Mouse (Mus musculus) liver, postnatal 0 days (tissue): ENCODE results near the gene Pgpep1. TPM values are rescaled to one million over a fixed set of nuclear protein-coding genes. Genes with fewer than 3 reads are reported as not detected.

ENCODE experiments used
- ATAC-seq: fragments of 200-750 bp; cut with Nextera tagmentation; 2 replicates; pipeline ENCODE4 v1.8.0; 2017; ENCODE audit warnings: mild to moderate bottlenecking, moderate library complexity
- DNase-seq: peaks from one replicate; pipeline ENCODE4 v3.0.0-alpha.2; 2016
- H3K27ac ChIP-seq: fragments of 300-500 bp; sonication (generic); 2 replicates; pipeline ENCODE4 v1.5.1; 2014; ENCODE audit warnings: antibody characterized with exemption, moderate library complexity, mild to moderate bottlenecking, low read depth
- H3K27me3 ChIP-seq: fragments of 300-500 bp; sonication (generic); 2 replicates; pipeline ENCODE4 v1.6.1; 2014; ENCODE audit warnings: low read length, control low read depth, mixed read lengths; ENCODE audit not compliant: insufficient read depth
- H3K36me3 ChIP-seq: fragments of 300-500 bp; sonication (generic); replicated peaks from 2 replicates; pipeline ENCODE4 v1.6.1; 2014; ENCODE audit warnings: mild to moderate bottlenecking, control low read depth, low read length, moderate library complexity, mixed read lengths; ENCODE audit not compliant: insufficient read depth
- H3K4me1 ChIP-seq: fragments of 300-500 bp; sonication (generic); 2 replicates; pipeline ENCODE4 v1.6.1; 2014; ENCODE audit warnings: antibody characterized with exemption, mild to moderate bottlenecking, control low read depth; ENCODE audit not compliant: insufficient read depth
- H3K4me2 ChIP-seq: fragments of 300-500 bp; sonication (generic); 2 replicates; pipeline ENCODE4 v1.6.1; 2014; ENCODE audit warnings: low read depth, mild to moderate bottlenecking, low read length, moderate library complexity, mixed read lengths
- H3K4me3 ChIP-seq: fragments of 300-500 bp; sonication (generic); 2 replicates; pipeline ENCODE4 v1.5.1; 2014; ENCODE audit warnings: low read depth, low read length
- H3K9ac ChIP-seq: fragments of 300-500 bp; sonication (generic); replicated peaks from 2 replicates; pipeline ENCODE4 v1.6.1; 2014; ENCODE audit warnings: mild to moderate bottlenecking, moderate library complexity
- H3K9me3 ChIP-seq: fragments of 300-500 bp; sonication (generic); 2 replicates; pipeline ENCODE4 v1.6.1; 2016; ENCODE audit warnings: mild to moderate bottlenecking, control low read depth, low read length, mixed read lengths
- CTCF ChIP-seq: sonication (generic); IDR thresholded peaks from 2 replicates; pipeline ENCODE4 v1.5.1; 2016; ENCODE audit warnings: antibody characterized with exemption, low read depth
- EP300 ChIP-seq: IDR thresholded peaks from 2 replicates; pipeline ENCODE4 v1.6.1; 2016; ENCODE audit warnings: antibody characterized with exemption, low read depth, mild to moderate bottlenecking
- WGBS: fragments of 180-500 bp; shearing (Covaris S2); extraction: QIAGEN DNeasy Blood & Tissue Kit; methylation state at CpG from one replicate; pipeline ENCODE4 v1.1.7; 2014; ENCODE audit not compliant: insufficient replicate concordance; 5-methylcytosine and 5-hydroxymethylcytosine counted together
- polyA plus RNA-seq: library from polyadenylated mRNA; unstranded; fragments of >200 nt; fragmentation: Nextera tagmentation; extraction: Ambion mirVana; gene quantifications from 2 replicates; pipeline ENCODE4 v1.2.1, GENCODE M21; 2015

Pgpep1 gene
- polyA plus RNA-seq, 1 experiment from 2014 or later = 31.0 TPM

DNA sequence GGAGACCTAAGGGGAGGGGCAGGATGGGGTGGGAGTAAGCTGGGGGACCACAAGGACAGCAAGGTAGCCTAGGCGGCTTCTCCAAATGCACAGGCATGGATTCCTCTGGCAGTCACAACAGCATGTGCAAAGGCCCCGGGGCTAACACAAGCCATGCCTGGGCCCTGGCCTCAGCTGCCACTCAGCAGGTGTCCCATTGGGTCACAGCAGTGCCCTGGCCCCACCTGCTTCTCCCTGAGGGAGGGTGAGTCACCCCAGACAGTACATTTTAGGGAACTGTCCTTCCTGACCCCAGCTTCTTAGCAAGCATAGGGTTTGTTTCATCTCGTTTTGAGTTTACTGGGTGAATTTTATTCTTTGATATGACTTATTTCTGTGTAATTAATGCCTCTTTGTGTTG is 22.5 kb upstream of the Pgpep1 start:
- H3K4me2 ChIP-seq = no peak overlapping the region
- TF ChIP-seq EP300 = no peak
- no peak for TF ChIP-seq CTCF

GRCm38 (mm10) chr8:70682193-70682592 is 22.0 kb upstream of the Pgpep1 start:
- Histone ChIP-seq H3K27ac (no peak overlapping the region), H3K4me1 (peaks cover 33% of the 10 kb centered on the region), H3K36me3 (peaks cover 10% of the 10 kb centered on the region), H3K4me2 (no peak overlapping the region), H3K27me3 (no peaks in the 10 kb centered on the region), H3K4me3 (no peak overlapping the region), H3K9me3 (no peaks in the 10 kb centered on the region), H3K9ac (0 out of 2 replicates have a peak overlapping the region, but pooled peaks have one; percentile 6)
- peak; percentile 42 for DNase-seq
- TF ChIP-seq EP300 (no peak), CTCF (0 out of 2 replicates have a peak, but pooled peaks have one; percentile 3)
- ATAC-seq = no peak
- WGBS = 16% methylated on average over 19 of the region's 19 CpGs

More for the DNA sequence above, 22.5 kb upstream of the Pgpep1 start:
- H3K4me3 ChIP-seq = no peak overlapping the region
- no peak overlapping the region for H3K9ac ChIP-seq
- ATAC-seq = no peak
- H3K27ac ChIP-seq = no peak overlapping the region
- H3K27me3 ChIP-seq = no peaks in the 10 kb centered on the region
- WGBS = 58% methylated on average over 3 of the region's 3 CpGs
- peaks cover 10% of the 10 kb centered on the region for H3K36me3 ChIP-seq
- peaks cover 29% of the 10 kb centered on the region for H3K4me1 ChIP-seq
- no peaks in the 10 kb centered on the region for H3K9me3 ChIP-seq
- no peak for DNase-seq

- ATAC-seq = no peak
These were observed 21.2 kb upstream of the Pgpep1 start for GRCm38 (mm10) chr8:70681410-70681809.

GRCm38 (mm10) chr8:70680039-70680438 is 19.9 kb upstream of the Pgpep1 start:
- Histone ChIP-seq H3K9ac (0 out of 2 replicates have a peak overlapping the region, but pooled peaks have one; percentile 4), H3K4me2 (no peak overlapping the region), H3K9me3 (no peaks in the 10 kb centered on the region), H3K36me3 (peaks cover 10% of the 10 kb centered on the region), H3K27me3 (no peaks in the 10 kb centered on the region), H3K4me1 (peaks cover 38% of the 10 kb centered on the region), H3K27ac (peak overlapping the region; percentile 71), H3K4me3 (no peak overlapping the region)
- 75% methylated on average over 3 of the region's 3 CpGs for WGBS
- peak; percentile 54 for DNase-seq
- TF ChIP-seq EP300 = no peak
- peak; percentile 85 for ATAC-seq

More at GRCm38 (mm10) chr8:70681410-70681809, 21.2 kb upstream of the Pgpep1 start:
- Histone ChIP-seq H3K27me3 (no peaks in the 10 kb centered on the region), H3K36me3 (peaks cover 10% of the 10 kb centered on the region), H3K4me2 (no peak overlapping the region), H3K27ac (no peak overlapping the region), H3K9me3 (no peaks in the 10 kb centered on the region), H3K4me3 (no peak overlapping the region), H3K4me1 (peaks cover 37% of the 10 kb centered on the region), H3K9ac (no peak overlapping the region)
- WGBS = 72% methylated on average over 3 of the region's 3 CpGs
- no peak for TF ChIP-seq CTCF
- no peak for TF ChIP-seq EP300
- no peak for DNase-seq

GRCm38 (mm10) chr8:70679404-70679803 is 19.2 kb upstream of the Pgpep1 start:
- no peak overlapping the region for H3K4me2 ChIP-seq
- peak overlapping the region; percentile 71 for H3K27ac ChIP-seq
- TF ChIP-seq CTCF (no peak), EP300 (no peak)
- H3K27me3 ChIP-seq = no peaks in the 10 kb centered on the region
- H3K4me3 ChIP-seq = no peak overlapping the region
- no peak overlapping the region for H3K9ac ChIP-seq
- 0 out of 2 replicates have a peak, but pooled peaks have one; percentile 7 for ATAC-seq
- DNase-seq = no peak
- WGBS = 80% methylated on average over 4 of the region's 4 CpGs
- peaks cover 44% of the 10 kb centered on the region for H3K4me1 ChIP-seq
- no peaks in the 10 kb centered on the region for H3K9me3 ChIP-seq
- peaks cover 10% of the 10 kb centered on the region for H3K36me3 ChIP-seq

DNA sequence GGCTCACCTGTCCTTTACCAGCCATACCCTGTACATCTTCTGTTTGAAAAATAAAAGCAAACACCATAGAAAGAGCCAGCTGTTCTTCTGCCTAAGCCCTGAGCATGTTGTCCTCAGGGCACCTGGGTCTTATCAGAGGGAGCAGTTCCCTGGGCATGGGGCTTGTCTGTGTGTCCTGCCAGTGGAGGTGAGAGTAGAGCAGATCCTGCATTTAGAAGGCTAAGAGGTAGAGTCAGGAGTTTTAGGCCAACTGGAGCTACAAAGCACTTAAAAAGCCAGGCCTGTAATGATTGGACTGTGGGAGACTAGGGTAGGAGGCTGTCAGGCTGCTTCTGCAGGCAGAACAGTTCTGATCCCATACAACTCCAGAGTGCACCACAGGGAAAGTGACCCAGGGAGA is 18.5 kb upstream of the Pgpep1 start:
- no peaks in the 10 kb centered on the region for H3K9me3 ChIP-seq
- H3K36me3 ChIP-seq = peaks cover 10% of the 10 kb centered on the region
- peaks cover 52% of the 10 kb centered on the region for H3K4me1 ChIP-seq
- ATAC-seq (no peak), DNase-seq (no peak)
- no peaks in the 10 kb centered on the region for H3K27me3 ChIP-seq
- no peak overlapping the region for H3K4me3 ChIP-seq
- no peak for TF ChIP-seq CTCF
- TF ChIP-seq EP300 = no peak
- no peak overlapping the region; the same call in 1 of the 2 replicates for H3K9ac ChIP-seq
- H3K27ac ChIP-seq = no peak overlapping the region
- no peak overlapping the region for H3K4me2 ChIP-seq
